Mouse (Mus musculus): ENCODE measurements around the gene Cldn9.

Cldn9 gene

DNA sequence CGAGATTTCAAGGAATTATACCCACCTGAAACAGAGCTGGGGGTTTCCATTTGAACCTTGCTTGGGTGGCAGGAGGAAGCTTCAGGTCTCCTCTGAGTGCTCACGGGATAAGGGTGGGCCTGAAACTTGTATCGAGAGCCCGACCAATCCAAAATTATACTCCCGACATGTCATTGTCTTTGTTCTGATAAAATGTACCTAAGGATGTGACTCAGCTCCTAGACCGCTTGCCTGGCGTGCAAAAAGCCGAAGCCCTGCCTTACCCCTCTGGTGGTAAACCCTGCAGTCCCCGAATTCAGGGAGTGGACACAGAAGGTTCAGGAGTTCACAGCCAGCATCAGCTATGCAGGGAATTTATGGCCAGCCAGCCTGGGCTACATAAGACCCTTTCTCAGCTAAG is 3.5 kb downstream of the Cldn9 start:
- no peak for DNase-seq (ENCODE audit: low read depth, low spot score)

GRCm38 (mm10) chr17:23679127-23679835 is 4.5 kb downstream of the Cldn9 start, which contains the start of gene Cldn6:
Gene Cldn6, plus strand, starts transcription at chr17:23679249.
- DNase-seq (ENCODE audit: low read depth, low spot score): no peak

DNA sequence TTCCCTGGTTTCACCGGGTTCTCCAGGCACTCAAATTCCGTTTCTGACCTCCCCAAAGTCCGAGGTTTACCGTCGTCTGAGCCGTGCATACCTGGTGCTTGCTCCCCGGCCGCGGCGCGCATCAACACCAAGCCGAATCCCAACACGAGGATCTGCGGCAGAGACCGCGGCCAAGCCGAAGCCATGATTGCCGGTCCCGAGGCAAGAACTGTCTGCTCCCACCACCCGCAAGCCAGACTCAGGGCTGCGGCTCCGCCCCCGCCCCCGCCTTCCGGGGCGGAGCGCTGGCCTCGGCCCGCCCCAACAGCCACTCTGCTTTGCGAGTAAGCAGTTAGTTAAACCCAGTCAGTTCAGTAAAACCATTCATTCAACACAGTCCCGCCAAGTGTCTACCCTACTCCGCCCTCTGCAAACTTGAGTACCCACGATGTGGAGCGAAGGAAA is 6.6 kb downstream of the Cldn9 start, which contains the start of gene Tnfrsf12a:
Tnfrsf12a (minus strand) TSS at position 233 of the 444 bp plus-strand sequence.
- peak; percentile 63 for DNase-seq (ENCODE audit: low read depth, low spot score)

DNA sequence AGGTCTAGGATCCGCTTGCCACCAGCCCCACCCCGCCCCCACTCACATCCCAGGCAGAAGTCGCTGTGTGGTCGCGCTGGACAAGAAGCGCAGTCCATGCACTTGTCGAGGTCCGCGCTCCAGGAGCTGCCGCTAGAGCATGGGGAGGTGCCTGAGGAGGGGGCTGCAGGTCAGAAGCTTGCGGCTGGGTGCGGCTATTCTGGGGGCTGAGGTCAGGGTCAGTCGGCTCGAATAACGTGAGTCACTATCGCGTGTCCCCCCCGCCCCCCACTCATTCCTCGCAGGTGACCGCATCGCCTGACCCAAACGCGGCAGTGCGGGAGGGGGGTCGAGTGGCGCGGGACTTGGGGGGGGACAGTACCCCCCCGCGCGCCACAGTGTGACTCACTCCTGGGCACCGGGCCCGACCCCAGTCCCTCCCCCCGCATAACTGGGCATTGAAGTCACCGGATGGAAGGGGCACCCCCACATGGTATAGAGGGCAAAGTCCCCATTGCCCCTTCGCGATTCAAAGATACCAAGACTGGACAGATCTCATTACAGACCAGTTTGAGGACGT is 7.3 kb downstream of the Cldn9 start:
- DNase-seq (ENCODE audit: low read depth, low spot score): peak; percentile 26

GRCm38 (mm10) chr17:23675564-23676281 is 8.1 kb downstream of the Cldn9 start:
- DNase-seq (ENCODE audit: low read depth, low spot score): peak; percentile 32

DNA sequence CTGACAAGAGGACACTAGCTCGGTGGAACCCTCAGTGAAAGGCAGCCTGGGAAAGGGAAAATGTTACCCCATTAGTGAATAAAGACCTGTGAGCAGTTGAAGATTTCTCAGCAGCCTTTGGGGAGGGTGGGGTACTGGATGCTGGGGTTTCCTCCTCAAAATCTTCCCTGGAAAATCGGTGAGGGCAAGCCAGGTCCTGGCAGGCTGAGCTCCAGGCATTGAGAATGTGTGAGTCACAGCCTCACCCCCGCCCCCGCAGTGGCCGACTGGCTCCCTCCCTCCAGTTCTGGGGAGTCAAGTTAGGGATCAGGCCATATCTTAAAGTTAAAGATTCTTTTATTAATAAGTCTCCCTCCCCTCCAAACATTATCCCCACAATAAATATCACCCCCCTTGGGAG is 8.7 kb downstream of the Cldn9 start:
- DNase-seq (ENCODE audit: low read depth, low spot score): peak; percentile 38

GRCm38 (mm10) chr17:23674271-23674952 is 9.4 kb downstream of the Cldn9 start:
- no peak for DNase-seq (ENCODE audit: low read depth, low spot score)

- DNase-seq (ENCODE audit: low read depth, low spot score): peak; percentile 94
Observed at GRCm38 (mm10) chr17:23673424-23674073, 10.3 kb downstream of the Cldn9 start, which contains the start of the genes Hcfc1r1 and Thoc6. Gene Hcfc1r1, plus strand, starts transcription at chr17:23673596. Gene Thoc6, minus strand, starts transcription at chr17:23673882.

GRCm38 (mm10) chr17:23672761-23673160 is 11.1 kb downstream of the Cldn9 start:
- no peak for DNase-seq (ENCODE audit: low read depth, low spot score)

GRCm38 (mm10) chr17:23671519-23671918 is 12.3 kb downstream of the Cldn9 start:
- DNase-seq (ENCODE audit: low read depth, low spot score): no peak

DNA sequence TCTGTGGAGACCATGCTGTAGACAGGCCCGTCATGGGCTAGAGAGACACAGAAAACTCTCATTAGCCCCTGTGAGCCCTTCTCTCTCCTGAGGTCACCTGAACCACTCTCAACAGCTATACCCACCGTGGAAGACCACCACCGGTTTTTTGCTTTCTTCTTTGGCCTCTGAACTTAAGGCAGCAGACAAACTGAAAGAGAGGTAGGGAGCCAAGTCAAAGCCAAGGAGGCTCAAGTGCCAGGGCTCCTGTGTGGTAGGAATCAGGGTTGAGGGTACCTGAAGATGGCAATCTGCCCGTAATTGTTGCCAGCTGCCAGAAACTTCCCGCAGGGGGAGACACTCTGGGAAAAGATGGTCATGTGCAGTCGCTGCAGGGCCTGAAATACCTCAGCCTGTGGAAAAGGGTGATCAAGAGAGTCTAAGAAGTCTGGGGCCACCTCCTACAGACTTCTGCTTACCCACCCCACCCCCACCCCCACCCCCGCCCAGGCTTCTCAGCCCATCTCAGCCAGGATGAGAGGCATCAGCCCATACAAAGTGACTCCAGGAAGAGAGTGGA is 13.2 kb downstream of the Cldn9 start:
- no peak for DNase-seq (ENCODE audit: low read depth, low spot score)

DNA sequence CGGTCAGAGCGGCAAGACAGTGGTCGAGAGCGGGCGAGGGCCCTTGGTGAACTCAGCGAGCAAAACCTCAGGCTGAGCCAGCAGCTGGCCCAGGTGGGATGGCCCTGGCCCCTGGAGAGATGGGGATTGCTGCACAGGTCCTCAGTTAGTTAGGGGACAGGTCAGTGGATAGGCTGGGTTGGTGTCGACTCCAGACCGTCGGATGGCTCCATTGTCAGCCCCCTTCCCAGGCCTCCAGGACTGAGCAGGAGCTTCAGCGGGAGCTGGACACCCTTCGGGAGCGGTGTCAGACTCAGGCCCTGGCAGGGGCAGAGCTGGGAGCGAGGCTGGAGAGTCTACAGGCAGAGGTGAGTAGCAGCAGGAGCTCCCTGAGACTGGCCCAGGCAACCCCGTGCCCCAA is 18.3 kb downstream of the Cldn9 start:
- DNase-seq (ENCODE audit: low read depth, low spot score): no peak

GRCm38 (mm10) chr17:23664556-23665021 is 19.2 kb downstream of the Cldn9 start:
- DNase-seq (ENCODE audit: low read depth, low spot score): no peak

GRCm38 (mm10) chr17:23661526-23661925 is 22.3 kb downstream of the Cldn9 start:
- no peak for DNase-seq (ENCODE audit: low read depth, low spot score)

DNA sequence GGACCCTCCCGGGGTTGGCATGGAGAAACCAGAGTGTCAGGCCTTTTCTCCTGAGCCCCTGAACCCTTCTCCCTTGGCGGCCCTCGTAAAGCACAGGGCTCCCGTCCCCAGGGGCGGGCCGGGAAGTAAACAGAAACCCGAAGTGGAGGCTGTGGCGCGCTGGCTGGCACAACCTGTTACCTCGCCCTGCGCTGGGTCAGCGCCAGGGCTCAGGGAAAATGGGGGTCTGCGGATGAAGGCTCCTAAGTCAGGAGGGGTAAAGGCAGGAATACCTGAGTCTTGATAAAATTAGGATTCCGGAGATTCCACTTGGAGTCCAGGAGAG is 23.0 kb downstream of the Cldn9 start:
- no peak for DNase-seq (ENCODE audit: low read depth, low spot score)

GRCm38 (mm10) chr17:23660117-23660875 is 23.5 kb downstream of the Cldn9 start, which contains the start of gene Bicdl2:
Gene Bicdl2, plus strand, starts transcription at chr17:23660506.
- DNase-seq (ENCODE audit: low read depth, low spot score): no peak

DNA sequence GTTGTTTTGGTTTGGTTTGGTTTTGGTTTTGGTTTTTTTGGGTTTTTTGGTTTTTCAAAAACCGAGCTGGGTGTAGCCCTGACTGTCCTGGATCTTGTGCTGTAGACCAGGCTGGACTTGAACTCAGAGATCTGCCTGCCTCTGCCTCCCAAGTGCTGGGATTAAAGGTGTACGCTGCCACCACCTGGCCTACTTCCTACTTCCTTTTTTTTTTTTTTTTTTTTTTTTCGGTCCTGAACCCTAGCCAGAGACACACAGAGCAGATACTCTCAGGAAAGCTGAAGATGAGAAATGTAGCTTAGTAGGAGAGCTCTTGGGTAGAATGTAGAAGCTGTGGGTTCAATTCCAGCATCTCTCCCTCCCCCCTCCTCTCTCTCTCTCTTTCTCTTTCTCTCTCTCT is 25.4 kb downstream of the Cldn9 start:
- DNase-seq (ENCODE audit: low read depth, low spot score): no peak

- DNase-seq (ENCODE audit: low read depth, low spot score): no peak
Observed at GRCm38 (mm10) chr17:23654410-23654809, 29.4 kb downstream of the Cldn9 start.

DNA sequence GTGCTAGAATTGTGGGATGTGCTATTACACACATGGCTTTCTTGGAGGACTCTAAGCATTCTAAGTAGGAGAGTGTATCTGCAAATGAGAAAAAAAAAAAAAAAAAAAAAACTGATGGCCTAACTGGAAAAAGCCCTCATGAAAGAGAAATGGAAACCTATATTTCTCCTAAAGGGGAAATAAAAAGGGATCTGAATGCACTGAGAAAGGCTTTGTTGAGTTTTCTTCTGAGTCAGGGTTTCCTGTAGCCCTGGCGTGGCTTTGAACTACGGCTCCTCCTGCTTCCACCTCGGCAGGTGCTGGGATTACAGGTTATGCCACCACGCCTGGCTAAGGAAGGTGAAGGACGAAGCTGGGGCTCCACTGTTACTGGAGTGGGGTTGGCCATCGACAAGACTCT is 29.8 kb downstream of the Cldn9 start:
- no peak for DNase-seq (ENCODE audit: low read depth, low spot score)

DNA sequence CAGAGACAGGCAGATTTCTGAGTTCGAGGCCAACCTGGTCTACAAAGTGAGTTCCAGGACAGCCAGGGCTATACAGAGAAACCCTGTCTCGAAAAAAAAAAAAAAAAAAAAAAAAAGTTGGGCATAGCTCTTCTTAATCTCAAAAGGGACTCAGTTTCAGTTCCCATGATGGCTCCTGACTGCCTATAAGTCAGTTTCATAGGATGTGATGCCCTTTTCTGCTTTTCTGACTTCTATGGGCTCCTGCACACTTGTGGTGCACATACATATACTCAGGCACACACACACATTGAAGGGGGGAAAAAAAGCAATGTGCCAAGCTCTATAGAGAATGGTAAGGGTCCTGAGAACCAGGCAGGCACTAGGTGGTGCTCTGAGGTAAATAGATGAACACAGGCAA is 30.5 kb downstream of the Cldn9 start:
- DNase-seq (ENCODE audit: low read depth, low spot score): no peak

All from skeletal muscle tissue, adult 2 months (tissue).